Mouse (Mus musculus) lung, postnatal 0 days (tissue): ENCODE measurements around the gene Vash1. TPM values are rescaled to one million over a fixed set of nuclear protein-coding genes. Genes with fewer than 3 reads are reported as not detected.
A peak's percentile ranks its signal among the peaks of the same experiment; 100 is the strongest.

Source experiments
- ATAC-seq: fragments of 200-750 bp; cut with Nextera tagmentation; 2 replicates; pipeline ENCODE4 v1.8.0; 2017; ENCODE audit warnings: moderate library complexity
- DNase-seq: peaks from one replicate; pipeline ENCODE4 v3.0.0-alpha.2; 2016; ENCODE audit warnings: low spot score
- H3K27ac ChIP-seq: fragments of 300-500 bp; sonication (generic); 2 replicates; pipeline ENCODE4 v1.5.1; 2014; ENCODE audit warnings: antibody characterized with exemption, mild to moderate bottlenecking, low read length, mixed read lengths
- H3K27me3 ChIP-seq: fragments of 300-500 bp; sonication (generic); replicated peaks from 2 replicates; pipeline ENCODE4 v1.6.1; 2014; ENCODE audit warnings: low read length, mixed read lengths; ENCODE audit not compliant: insufficient read depth
- H3K36me3 ChIP-seq: fragments of 300-500 bp; sonication (generic); 2 replicates; pipeline ENCODE4 v1.6.1; 2014; ENCODE audit warnings: low read length, mixed read lengths; ENCODE audit not compliant: insufficient read depth
- H3K4me1 ChIP-seq: fragments of 300-500 bp; sonication (generic); 2 replicates; pipeline ENCODE4 v1.6.1; 2014; ENCODE audit warnings: antibody characterized with exemption, low read depth, low read length, mixed read lengths; ENCODE audit not compliant: insufficient read depth
- H3K4me2 ChIP-seq: fragments of 300-500 bp; sonication (generic); replicated peaks from 2 replicates; pipeline ENCODE4 v1.6.1; 2014; ENCODE audit warnings: low read depth, mild to moderate bottlenecking, low read length, moderate library complexity, mixed read lengths
- H3K4me3 ChIP-seq: fragments of 300-500 bp; sonication (generic); 2 replicates; pipeline ENCODE4 v1.5.1; 2014; ENCODE audit warnings: low read depth, low read length
- H3K9ac ChIP-seq: fragments of 300-500 bp; sonication (generic); replicated peaks from 2 replicates; pipeline ENCODE4 v1.6.1; 2014; ENCODE audit warnings: low read depth, mild to moderate bottlenecking
- H3K9me3 ChIP-seq: fragments of 300-500 bp; sonication (generic); 2 replicates; pipeline ENCODE4 v1.6.1; 2016; ENCODE audit warnings: low read length, mixed read lengths
- CTCF ChIP-seq: IDR thresholded peaks from 2 replicates; pipeline ENCODE4 v1.5.1; 2016; ENCODE audit warnings: antibody characterized with exemption, mild to moderate bottlenecking
- EP300 ChIP-seq: IDR thresholded peaks from 2 replicates; pipeline ENCODE4 v1.6.1; 2016; ENCODE audit warnings: antibody characterized with exemption, mild to moderate bottlenecking, control low read depth
- whole genome bisulfite sequencing: fragments of 180-500 bp; shearing (Covaris S2); extraction: QIAGEN DNeasy Blood & Tissue Kit; methylation state at CpG from one replicate; pipeline ENCODE4 v1.1.7; 2014; 5-methylcytosine and 5-hydroxymethylcytosine counted together
- polyA plus RNA-seq: library from polyadenylated mRNA; unstranded; fragments of >200 nt; fragmentation: Nextera tagmentation; extraction: Ambion mirVana; gene quantifications from 2 replicates; pipeline ENCODE4 v1.2.1, GENCODE M21; 2015

Vash1 gene
- polyA plus RNA-seq, 1 experiment from 2014 or later: 9.0 TPM

- no peaks in the 10 kb centered on the region for H3K36me3 ChIP-seq
- WGBS: 64% methylated on average over 2 of the region's 2 CpGs
- no peaks in the 10 kb centered on the region for H3K27me3 ChIP-seq
- DNase-seq (no peak), ATAC-seq (no peak)
- H3K9me3 ChIP-seq: no peaks in the 10 kb centered on the region
- no peak overlapping the region for H3K4me2 ChIP-seq
- H3K4me1 ChIP-seq: no peaks in the 10 kb centered on the region
- H3K27ac ChIP-seq: no peak overlapping the region
- TF ChIP-seq EP300: no peak
- TF ChIP-seq CTCF: no peak
- no peak overlapping the region for H3K4me3 ChIP-seq
- no peak overlapping the region for H3K9ac ChIP-seq
Measured at GRCm38 (mm10) chr12:86660466-86660865, 18.0 kb upstream of the Vash1 start.

GRCm38 (mm10) chr12:86665656-86666055 is 12.8 kb upstream of the Vash1 start:
- H3K27me3 ChIP-seq: no peaks in the 10 kb centered on the region
- 40% methylated on average over 3 of the region's 3 CpGs for WGBS
- ATAC-seq (no peak), DNase-seq (no peak)
- no peak overlapping the region for H3K27ac ChIP-seq
- H3K9ac ChIP-seq: no peak overlapping the region
- no peak overlapping the region for H3K4me2 ChIP-seq
- H3K9me3 ChIP-seq: no peaks in the 10 kb centered on the region
- H3K4me3 ChIP-seq: no peak overlapping the region
- no peaks in the 10 kb centered on the region for H3K4me1 ChIP-seq
- TF ChIP-seq EP300 (no peak), CTCF (peak; percentile 55)
- H3K36me3 ChIP-seq: no peaks in the 10 kb centered on the region

- Histone ChIP-seq H3K36me3 (no peaks in the 10 kb centered on the region), H3K27me3 (no peaks in the 10 kb centered on the region), H3K27ac (no peak overlapping the region), H3K4me2 (no peak overlapping the region), H3K4me3 (no peak overlapping the region), H3K4me1 (no peaks in the 10 kb centered on the region), H3K9me3 (no peaks in the 10 kb centered on the region), H3K9ac (no peak overlapping the region)
- WGBS: 83% methylated on average over 2 of the region's 2 CpGs
- no peak for TF ChIP-seq CTCF
- TF ChIP-seq EP300: no peak
- no peak for ATAC-seq
- DNase-seq: no peak
Measured at GRCm38 (mm10) chr12:86668404-86668803, 10.1 kb upstream of the Vash1 start.

GRCm38 (mm10) chr12:86672105-86672504 is 6.4 kb upstream of the Vash1 start:
- no peak for ATAC-seq
- 72% methylated on average over 4 of the region's 4 CpGs for WGBS

GRCm38 (mm10) chr12:86672507-86672906 is 6.0 kb upstream of the Vash1 start:
- H3K27me3 ChIP-seq: no peaks in the 10 kb centered on the region
- DNase-seq (no peak), ATAC-seq (no peak)
- WGBS: 72% methylated on average over 5 of the region's 5 CpGs
- no peak overlapping the region for H3K9ac ChIP-seq
- H3K36me3 ChIP-seq: no peaks in the 10 kb centered on the region
- no peak overlapping the region for H3K4me2 ChIP-seq
- TF ChIP-seq CTCF (no peak), EP300 (no peak)
- H3K27ac ChIP-seq: no peak overlapping the region
- no peak overlapping the region for H3K4me3 ChIP-seq
- H3K4me1 ChIP-seq: no peaks in the 10 kb centered on the region
- no peaks in the 10 kb centered on the region for H3K9me3 ChIP-seq

More at GRCm38 (mm10) chr12:86672105-86672504, 6.4 kb upstream of the Vash1 start:
- Histone ChIP-seq H3K4me3 (no peak overlapping the region), H3K4me2 (no peak overlapping the region), H3K9ac (no peak overlapping the region), H3K4me1 (no peaks in the 10 kb centered on the region), H3K36me3 (no peaks in the 10 kb centered on the region), H3K9me3 (no peaks in the 10 kb centered on the region), H3K27me3 (no peaks in the 10 kb centered on the region), H3K27ac (no peak overlapping the region)
- DNase-seq: no peak
- TF ChIP-seq EP300 (no peak), CTCF (no peak)

- Histone ChIP-seq H3K36me3 (no peaks in the 10 kb centered on the region), H3K4me3 (peak overlapping the region; percentile 77), H3K27me3 (no peaks in the 10 kb centered on the region), H3K4me1 (peaks cover 4% of the 10 kb centered on the region; the same call in 1 of the 2 replicates), H3K4me2 (peak overlapping the region; percentile 95), H3K9me3 (no peaks in the 10 kb centered on the region), H3K9ac (peak overlapping the region; percentile 48), H3K27ac (peak overlapping the region; percentile 2; the same call in 1 of the 2 replicates)
- 6% methylated on average over 9 of the region's 9 CpGs for WGBS
- TF ChIP-seq CTCF (no peak), EP300 (no peak)
- DNase-seq (no peak), ATAC-seq (peak; percentile 5; the same call in 1 of the 2 replicates)
Measured at GRCm38 (mm10) chr12:86679546-86679930, 1.0 kb downstream of the Vash1 start.
